ENCODE assay signal across 31 mouse cellular contexts in the genomic region with DNA sequence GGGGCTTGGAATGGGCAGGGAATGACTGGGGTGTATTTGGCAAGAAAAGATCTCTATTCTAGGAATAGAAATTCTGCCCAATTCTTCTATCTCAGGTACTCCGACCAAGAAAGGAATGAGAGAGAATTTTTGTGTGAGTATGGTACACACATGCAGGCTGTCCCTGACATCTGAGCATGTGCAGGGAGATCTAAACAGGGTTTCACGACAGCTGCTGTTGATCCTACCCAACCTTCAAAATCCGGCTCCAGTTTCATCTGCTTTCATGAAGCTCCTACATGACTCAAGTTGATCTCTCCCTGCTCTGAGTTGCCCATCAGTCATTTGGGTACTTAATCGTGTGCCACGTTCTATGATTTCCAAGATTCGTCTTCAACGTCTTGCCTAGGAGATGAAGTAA.
"Had no signal": no experiment of that assay in that cellular context is flagged by ENCODE, and none has a peak within 500 bp of the region (broad histone marks: within the 10 kb centered on the region; RNA-seq: fewer than 3 reads in every experiment).

No protein-coding gene starts in this region.

- H3K27ac ChIP-seq: heart, embryonic 10.5 days; heart, embryonic 13.5 days; heart, embryonic 15.5 days; hindbrain, embryonic 10.5 days; hindbrain, embryonic 12.5 days; hindbrain, embryonic 13.5 days; hindbrain, embryonic 14.5 days; hindbrain, embryonic 15.5 days; hindbrain, postnatal 0 days; intestine, embryonic 15.5 days; kidney, embryonic 15.5 days; kidney, postnatal 0 days; layer of hippocampus, adult 2 months had no signal

- H3K4me3 ChIP-seq: heart, embryonic 10.5 days; heart, embryonic 12.5 days; heart, embryonic 13.5 days; heart, embryonic 15.5 days; hindbrain, embryonic 10.5 days; hindbrain, embryonic 12.5 days; hindbrain, embryonic 13.5 days; hindbrain, embryonic 15.5 days; intestine, embryonic 15.5 days; kidney, embryonic 15.5 days; layer of hippocampus, adult 2 months had no signal

- H3K4me2 ChIP-seq: heart, embryonic 11.5 days; heart, embryonic 12.5 days; heart, embryonic 13.5 days; heart, embryonic 15.5 days; hindbrain, embryonic 12.5 days; hindbrain, embryonic 13.5 days; hindbrain, embryonic 14.5 days; hindbrain, embryonic 15.5 days; intestine, embryonic 15.5 days; kidney, embryonic 15.5 days had no signal

- DNase-seq: heart, postnatal 10 days; heart, postnatal 14 days; heart, postnatal 36 days; heart, postnatal 4 days; kidney, adult 11 months; kidney, adult 18-20 months; kidney, adult 2 months; kidney, adult 8-10 months; kidney, adult 9 months; kidney, postnatal 10 days; kidney, postnatal 14 days; kidney, postnatal 25 days; kidney, postnatal 36 days; kidney, postnatal 4 days; layer of hippocampus, adult 9-11 months; layer of hippocampus, postnatal 36 days had no signal

- H3K27me3 ChIP-seq: heart, embryonic 13.5 days; heart, embryonic 15.5 days; hindbrain, embryonic 13.5 days; hindbrain, embryonic 15.5 days; intestine, embryonic 15.5 days; kidney, embryonic 15.5 days had no signal

- H3K36me3 ChIP-seq: heart, embryonic 10.5 days; heart, embryonic 12.5 days; heart, embryonic 13.5 days; heart, embryonic 15.5 days; hindbrain, embryonic 10.5 days; hindbrain, embryonic 12.5 days; hindbrain, embryonic 13.5 days; hindbrain, embryonic 15.5 days; intestine, embryonic 15.5 days; kidney, embryonic 15.5 days had no signal
